Mouse (Mus musculus) C2C12 (cell line): Measurements from ENCODE around the gene Vnn1.
A peak's percentile ranks its signal among the peaks of the same experiment; 100 is the strongest.

Source experiments
- CEBPB ChIP-seq: IDR thresholded peaks from one replicate; pipeline ENCODE4 v1.6.1; 2011; ENCODE audit warnings: low read depth, mild to moderate bottlenecking, control low read depth, moderate library complexity
- CTCF ChIP-seq: IDR thresholded peaks from one replicate; pipeline ENCODE4 v1.5.1; 2011; ENCODE audit not compliant: control insufficient read depth, insufficient read depth, insufficient read length
- MAX ChIP-seq: IDR thresholded peaks from one replicate; pipeline ENCODE4 v1.6.1; 2011; ENCODE audit warnings: mild to moderate bottlenecking, control low read depth
- MYOD1 ChIP-seq: IDR thresholded peaks from one replicate; pipeline ENCODE4 v1.6.1; 2011; ENCODE audit warnings: low read depth; ENCODE audit not compliant: control insufficient read depth, insufficient read length
- MYOG ChIP-seq: IDR thresholded peaks from one replicate; pipeline ENCODE4 v1.6.1; 2011; ENCODE audit not compliant: control insufficient read depth, insufficient read length; ENCODE audit errors: extremely low read depth
- USF1 ChIP-seq: IDR thresholded peaks from one replicate; pipeline ENCODE4 v1.6.1; 2011; ENCODE audit warnings: low read depth, mild to moderate bottlenecking, control low read depth, moderate library complexity

DNA sequence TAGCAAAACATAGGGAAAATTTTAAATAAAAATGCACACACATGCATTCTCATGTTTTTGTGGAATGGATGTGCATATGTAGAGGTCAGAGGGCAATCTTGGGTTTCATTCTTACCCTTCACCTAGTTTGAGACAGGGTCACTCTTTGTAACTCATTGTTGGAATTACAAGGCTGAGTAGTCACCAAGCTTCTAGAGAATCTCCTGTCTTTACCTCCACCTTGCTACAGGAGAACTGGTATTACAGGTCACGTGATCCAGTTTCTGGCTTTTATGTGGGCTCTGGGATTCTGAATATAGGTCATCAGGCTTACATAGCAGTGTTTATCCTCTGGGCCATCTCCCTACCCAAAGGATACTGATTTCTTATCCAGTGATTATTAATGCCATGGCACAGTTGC, 11.2 kb downstream of the Vnn1 start:
- TF ChIP-seq CTCF (no peak), MAX (no peak), MYOG (no peak), USF1 (peak; percentile 46), MYOD1 (no peak), CEBPB (no peak)
